Mouse (Mus musculus): ENCODE measurements around the gene Pitpnm2. TPM values are rescaled to one million over a fixed set of nuclear protein-coding genes. Genes with fewer than 3 reads are reported as not detected.

Gene Pitpnm2
- total RNA-seq, 2 experiments from 2014 or later, result 36.4 to 61.1 TPM

DNA sequence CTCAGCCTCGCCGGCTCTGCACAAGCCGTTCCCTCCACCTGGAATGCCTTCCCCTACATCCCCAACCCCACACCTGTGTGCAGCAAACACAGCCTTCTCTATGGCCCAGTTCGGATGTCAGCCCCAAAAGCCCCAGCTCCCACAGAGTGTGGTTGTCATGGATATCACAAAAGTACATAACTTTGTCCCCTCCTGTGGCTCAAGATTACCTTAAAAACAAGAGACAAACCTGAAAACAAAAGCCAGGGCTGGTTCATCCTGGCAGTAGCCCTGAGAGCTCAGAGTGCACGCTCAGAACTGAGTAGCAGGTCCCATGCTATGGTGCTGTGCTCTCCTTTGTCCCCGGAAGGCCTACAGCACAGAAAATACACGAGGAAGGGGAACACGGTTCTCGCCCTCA lies 44.3 kb downstream of the Pitpnm2 start:
- DNase-seq (ENCODE audit: low spot score in 2 of 2), result no peak

DNA sequence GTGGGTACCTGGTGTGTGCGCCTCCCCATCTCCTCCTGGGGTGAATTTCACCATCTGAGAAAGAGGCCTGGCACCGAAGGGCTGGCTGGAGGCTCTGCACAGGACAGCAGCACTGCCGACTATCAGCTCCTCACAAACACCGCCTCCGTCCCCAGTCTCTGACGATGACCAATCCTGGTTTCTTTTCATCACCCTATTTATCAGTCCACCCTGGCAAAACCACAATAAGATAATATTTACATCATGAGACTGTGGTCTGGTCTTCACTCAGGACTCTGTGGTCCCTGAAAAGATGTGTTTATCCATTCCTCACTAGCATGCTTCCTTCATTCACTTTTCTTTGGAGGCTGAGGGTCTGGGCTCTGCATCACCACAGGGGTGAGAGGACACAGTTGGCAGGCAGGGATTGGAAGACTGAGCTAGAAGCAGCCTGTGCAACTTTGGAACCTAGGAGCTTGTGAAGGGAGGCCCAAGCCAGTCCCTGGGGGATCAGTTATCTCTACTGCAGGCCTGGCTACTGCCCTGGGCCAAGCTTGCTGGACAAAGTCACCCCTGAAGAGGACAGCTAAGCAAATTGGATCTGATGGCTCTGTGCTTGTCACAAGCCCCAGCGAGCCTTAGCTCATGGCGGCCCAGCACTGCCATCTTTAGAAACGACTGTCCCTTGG lies 45.3 kb downstream of the Pitpnm2 start:
- no peak for DNase-seq (ENCODE audit: low spot score in 2 of 2)

DNA sequence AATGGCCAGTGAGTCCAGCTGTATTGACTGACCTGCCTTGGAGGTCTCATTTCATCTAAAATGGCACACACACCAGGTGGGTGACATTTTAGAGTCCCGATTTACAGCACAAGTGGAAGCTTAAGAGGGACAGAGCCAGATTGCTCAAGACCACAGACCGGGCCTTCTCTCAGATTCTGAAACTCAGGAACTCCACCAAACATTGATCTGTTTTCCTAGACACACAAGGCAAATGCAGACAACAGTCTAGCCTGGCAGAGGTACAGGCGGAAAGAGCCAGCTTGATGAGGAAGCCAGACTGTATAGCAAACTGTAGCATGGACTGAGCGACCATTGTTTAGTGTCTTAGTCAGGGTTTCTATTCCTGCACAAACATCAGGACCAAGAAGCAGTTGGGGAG lies 46.3 kb downstream of the Pitpnm2 start:
- no peak for DNase-seq (ENCODE audit: low spot score in 2 of 2)

DNA sequence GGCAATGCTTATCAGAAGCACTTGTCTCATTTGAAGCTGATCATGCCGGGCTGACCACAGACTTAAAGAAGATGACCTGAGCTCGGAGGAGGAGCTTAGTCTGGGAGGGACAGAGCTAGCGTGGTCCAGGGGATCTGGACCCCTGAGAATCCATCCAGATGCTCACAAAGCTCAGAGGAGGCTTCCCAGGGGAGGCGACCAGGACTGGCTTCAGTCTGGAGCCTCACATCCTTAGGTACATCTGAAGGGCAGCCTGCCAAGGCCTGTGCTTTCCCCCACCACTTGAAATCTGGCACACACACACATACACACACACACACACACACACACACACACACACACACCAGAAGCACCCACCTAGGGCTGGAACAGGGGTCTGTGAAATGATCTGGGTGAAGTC lies 47.5 kb downstream of the Pitpnm2 start:
- DNase-seq (ENCODE audit: low spot score in 2 of 2), result no peak

DNA sequence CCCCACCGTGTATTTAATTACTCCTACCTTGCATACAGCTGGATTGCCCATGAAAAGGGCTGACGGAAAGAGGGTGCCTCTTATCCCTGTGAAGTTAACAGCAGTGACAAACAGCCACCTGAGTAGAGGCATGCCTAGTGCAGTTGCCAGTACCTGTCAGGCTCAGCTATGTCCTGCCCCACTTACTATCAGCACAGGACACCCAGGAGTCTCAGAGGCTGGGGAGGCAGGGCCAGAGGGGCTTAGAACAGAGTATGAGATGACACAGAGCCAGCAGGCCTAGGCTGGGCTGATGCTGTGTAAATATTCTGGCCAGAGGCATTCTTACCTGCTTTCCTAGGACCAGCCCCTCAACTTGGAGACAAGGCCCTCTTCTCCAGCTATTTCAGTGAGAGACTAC lies 48.0 kb downstream of the Pitpnm2 start:
- DNase-seq (ENCODE audit: low spot score in 2 of 2), result no peak

DNA sequence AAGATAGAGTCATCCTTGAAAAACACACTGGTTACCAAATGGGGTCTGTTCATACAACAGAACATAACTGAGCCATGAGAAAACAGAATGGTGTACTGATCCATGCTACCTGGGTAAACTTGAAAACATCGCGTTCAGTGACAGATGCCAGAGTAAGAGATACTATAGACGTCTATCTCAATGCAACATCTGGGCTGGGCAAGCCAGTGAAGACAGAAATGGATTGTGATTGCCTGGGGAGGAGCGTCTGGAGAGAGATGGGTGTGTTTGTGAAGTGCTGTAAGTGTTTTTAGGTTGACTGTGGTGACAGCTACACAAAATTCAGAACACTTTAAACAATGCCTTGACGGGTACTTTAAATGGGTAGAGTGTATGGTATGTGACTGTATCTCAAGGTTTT lies 48.7 kb downstream of the Pitpnm2 start:
- no peak for DNase-seq (ENCODE audit: low spot score in 2 of 2)

DNA sequence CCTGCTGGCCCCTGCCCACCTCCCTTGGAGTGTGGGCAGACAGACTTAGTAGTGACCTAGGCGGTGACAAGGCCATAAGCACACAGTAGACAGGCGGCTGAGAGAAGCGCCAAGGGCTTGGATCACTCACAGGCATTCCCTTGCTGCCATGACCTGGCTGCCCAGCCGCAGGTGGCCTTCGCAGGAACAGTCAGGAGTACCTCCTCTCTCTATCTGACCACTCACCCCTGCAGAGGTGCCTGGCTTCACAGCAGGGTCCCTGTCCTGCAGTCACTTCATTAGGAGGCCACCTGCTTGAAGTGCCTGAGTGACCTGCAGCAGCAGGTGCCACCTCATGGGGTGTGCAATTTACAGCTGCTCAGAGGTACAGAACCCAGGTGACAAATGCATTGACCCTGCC lies 50.4 kb downstream of the Pitpnm2 start:
- no peak for DNase-seq (ENCODE audit: low spot score in 2 of 2)

DNA sequence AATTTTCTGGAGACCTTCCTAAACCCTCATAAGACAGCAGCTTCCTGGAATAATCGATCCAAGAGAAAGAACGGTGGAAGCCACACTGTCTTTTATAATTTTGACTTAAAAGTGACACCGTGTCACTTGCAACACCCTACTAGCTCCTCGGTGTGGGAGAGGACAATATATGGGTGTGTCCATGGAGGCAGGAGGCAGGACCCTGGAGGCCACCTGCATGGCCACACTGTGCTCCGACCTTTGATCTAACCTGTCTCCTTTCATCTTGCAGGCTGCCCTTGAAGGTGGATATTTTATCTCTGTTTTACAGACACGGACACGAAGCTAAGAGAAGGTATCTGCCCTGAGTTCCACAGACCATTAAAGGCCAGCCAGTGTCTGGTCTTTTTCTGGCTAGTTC lies 51.1 kb downstream of the Pitpnm2 start:
- DNase-seq (ENCODE audit: low spot score in 2 of 2), result no peak

DNA sequence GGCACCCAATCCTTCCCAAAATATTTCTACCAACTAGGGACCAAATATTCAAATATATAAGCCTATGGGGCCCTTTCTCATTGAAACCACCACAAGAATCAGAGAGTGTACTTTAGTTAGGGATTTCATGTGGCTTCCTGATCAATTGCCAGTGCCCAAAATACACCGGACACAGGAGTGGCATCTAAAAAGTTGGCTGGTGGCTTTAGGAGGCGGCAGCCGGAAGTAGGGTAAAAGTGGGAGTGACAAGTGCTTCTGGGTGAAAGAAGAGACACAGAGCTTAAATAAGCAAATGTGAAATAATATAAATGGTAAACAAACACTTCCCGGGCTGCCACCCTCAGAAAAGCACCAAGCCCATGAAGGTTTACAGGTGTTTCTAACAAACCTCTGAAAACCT lies 53.5 kb downstream of the Pitpnm2 start:
- DNase-seq (ENCODE audit: low spot score in 2 of 2), result no peak

DNA sequence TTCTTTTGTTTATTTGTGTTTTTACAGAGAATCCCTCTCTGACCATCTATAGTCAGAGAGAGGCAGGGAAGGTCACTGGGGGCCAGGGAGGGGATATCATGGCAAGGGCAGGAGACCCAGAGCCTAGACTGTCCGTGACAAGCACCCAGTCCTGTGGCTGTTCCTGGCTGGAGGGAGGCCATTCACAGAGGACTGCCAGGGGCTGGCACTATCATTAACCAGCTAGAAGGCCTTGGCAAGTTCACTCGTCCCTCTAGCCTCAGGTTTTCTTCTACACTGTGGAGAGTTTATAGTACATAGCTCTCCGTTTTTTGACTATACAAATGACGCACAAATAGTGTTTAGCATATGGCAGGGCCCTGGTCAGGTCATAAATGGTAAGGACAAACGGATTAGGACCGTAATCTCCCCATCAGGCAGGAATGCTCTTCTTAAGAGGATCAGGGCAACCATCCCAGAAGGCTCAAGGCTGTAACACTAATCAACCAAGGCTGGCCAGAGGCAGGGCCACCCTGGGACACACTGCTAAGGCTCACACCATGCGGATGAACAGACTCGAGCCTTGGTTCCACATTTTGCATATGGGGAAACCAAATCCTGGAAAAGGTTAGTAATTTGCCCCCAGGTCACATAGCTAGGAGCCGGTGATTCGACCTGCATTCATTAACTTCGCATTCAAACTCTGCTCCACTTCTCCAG lies 55.0 kb downstream of the Pitpnm2 start:
- DNase-seq (ENCODE audit: low spot score in 2 of 2), result no peak

DNA sequence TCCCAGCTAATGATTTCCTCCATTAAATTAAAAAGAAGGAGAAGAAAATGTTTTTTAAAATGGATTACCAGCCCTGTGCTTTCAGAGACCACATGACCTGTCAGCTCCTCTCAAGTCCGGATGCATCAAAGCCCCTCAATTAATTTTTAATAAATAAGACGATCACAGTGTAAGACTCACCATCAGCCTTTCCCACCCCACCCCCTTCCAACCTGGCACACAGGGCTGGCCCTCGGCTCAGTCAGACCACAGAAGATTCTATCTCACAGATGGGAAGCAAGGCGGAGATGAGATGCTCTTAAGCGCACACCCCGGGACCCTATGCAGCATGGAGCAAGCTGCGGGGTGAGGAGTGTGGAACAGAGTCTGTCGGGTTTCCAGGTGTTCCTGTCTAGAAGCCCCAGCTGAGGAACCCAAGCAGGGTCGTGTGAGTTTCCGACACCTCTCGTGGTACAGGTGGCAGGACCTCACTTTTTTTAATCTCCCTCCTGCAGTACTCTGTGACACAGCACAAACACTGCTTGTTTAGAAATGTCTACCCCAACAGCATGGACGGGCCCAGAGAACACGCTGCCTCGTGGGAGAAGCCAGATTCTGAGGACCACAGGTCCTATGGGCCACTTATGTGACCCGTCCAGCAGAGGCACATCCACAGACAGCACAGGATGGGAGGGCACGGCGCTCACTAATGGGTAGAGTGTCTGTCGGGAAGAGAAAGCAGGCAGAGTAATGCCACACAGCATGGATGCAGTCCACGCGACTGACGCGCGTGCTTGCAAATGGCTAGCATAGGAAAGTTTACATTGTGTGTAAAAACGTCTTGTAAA lies 56.1 kb downstream of the Pitpnm2 start:
- DNase-seq (ENCODE audit: low spot score in 2 of 2), result no peak

DNA sequence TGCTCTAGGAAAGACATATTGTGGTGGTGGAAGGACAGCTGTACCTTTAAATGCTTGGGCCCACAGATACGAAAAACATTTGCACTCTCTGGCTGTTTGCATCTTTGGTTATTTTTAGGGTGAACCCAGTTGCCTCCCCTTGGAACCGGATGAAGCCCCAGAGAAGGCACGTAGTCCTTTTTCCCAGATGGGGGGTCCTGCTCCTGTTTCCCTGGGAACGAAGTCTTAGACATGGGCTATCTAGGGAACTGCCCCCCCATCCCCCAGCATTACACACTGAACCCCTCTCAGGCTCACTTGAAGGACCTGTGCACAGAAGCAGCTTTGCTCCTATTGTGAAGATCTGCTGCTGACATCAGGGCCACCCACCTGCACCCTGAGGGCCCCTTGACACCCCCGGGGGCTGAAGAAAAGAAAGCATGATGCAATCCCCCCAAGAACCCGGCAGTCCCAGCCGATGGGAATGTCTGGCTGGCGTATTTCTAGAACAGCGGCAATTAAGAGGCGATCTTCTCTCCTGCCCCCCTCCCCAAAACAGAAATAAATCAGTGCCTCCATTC lies 56.8 kb downstream of the Pitpnm2 start:
- no peak for DNase-seq (ENCODE audit: low spot score in 2 of 2)

DNA sequence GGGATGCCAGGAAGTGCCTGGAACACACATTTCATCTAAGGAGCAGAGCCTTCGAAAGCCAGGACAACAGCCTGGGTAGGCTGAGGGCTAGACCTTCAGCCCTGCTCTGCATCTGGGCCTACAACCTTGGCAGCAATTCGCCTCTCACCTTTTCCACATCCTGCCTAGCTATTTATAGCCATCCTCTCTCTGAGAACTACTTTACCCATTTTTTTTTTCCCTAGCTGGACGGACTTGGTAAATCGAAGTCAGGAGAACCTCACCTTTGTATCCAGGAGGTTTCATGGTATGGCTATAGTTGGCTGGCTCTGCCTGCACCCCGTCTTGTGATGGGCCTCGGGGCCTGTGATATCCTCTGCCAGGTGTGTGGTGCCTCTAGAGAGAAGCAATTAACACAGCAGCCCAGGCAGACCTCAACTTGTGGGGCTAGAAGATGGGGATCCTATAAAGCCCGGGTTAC lies 57.3 kb downstream of the Pitpnm2 start:
- DNase-seq (ENCODE audit: low spot score in 2 of 2), result no peak

DNA sequence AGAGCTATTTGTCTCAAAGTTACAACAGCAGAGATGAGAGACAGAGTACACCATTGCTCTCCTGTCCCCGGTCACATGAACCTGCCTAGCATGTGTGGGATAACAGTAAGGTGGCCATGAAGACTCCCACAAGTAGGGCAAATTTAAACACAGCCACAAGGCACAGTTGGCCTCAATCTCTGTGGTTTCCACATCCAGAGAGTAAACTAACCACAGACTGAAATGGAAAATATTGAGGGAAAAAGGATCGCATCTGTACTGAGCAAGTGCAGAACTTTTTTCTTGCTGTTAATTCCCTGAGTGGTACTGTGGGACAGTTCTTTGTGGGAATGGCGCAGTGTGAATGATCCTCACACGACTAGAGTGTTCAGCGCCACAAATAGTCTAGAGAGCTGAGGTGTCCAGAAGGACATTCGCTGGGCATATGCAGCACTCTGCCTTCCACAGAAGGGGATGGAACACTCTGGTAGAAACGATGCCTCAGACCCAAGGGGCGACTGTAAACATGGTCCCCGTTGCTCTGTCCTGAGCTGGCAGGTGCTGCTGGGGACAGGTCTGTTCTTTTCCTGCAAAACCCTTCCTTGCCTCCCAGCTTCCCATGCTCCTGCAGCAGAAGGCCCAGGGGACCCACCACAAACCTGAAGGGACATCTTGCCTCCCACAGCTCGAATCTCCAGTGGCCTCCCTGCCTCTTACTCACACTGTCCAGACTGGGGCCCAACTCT lies 59.3 kb downstream of the Pitpnm2 start:
- no peak for DNase-seq (ENCODE audit: low spot score in 2 of 2)

DNA sequence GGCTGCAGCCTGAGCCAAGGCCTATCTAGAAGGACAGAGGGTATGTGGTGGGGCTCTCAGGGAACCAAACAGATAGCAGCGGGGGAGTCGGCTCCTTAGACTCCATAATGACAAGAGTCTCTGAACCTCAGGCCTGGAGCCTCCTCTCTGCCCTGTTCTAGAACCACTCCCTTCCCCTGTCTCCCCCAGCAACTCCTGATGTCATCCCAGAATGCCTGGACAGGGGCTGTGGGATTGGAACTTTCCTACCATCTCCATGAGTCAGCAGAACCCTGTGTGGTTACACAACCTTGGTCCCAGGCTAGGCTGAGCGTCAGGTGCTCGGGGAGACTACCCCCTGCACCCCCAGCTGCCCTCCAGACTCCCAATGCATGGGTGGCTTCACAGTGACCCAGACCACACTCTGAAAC lies 60.0 kb downstream of the Pitpnm2 start:
- DNase-seq (ENCODE audit: low spot score in 2 of 2), result no peak

DNA sequence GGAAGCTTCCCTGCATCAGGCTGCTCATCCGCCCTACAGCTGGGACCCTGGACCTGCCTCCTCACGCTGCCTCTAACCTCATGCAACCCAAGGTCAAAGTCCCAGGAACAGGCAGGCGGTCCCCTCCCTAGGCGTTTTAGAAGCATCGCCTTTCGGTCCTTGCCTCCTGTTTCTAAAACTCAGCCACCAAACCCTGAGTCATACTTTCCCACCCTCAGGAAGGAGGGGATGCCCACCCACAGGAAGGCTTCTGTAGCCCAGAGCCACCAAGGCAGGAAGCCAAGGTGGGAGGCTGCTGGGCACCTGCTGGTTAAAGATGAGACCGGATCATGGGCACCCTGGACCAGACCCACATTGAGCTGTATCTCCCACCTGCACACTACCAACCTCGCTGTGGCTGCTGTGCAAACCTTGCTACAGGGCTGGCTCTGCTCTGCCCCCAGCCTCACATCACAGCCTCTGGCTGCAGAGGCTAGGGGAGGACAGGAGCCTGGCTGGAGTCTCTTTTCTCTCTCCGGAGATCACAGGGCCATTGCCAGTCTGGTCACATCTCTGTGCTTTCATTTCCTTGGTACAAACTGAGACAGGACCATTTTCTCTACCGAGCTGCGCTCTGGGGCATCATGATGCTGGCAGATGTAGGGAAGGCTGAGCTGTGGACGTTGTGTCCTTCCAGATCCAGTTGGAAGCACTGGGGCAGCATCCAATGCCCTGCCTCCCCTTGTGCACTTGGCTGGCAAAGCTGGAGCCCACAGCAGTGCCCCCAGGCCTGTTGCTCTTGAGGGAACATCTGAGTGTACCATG lies 61.9 kb downstream of the Pitpnm2 start:
- DNase-seq (ENCODE audit: low spot score in 2 of 2), result no peak

DNA sequence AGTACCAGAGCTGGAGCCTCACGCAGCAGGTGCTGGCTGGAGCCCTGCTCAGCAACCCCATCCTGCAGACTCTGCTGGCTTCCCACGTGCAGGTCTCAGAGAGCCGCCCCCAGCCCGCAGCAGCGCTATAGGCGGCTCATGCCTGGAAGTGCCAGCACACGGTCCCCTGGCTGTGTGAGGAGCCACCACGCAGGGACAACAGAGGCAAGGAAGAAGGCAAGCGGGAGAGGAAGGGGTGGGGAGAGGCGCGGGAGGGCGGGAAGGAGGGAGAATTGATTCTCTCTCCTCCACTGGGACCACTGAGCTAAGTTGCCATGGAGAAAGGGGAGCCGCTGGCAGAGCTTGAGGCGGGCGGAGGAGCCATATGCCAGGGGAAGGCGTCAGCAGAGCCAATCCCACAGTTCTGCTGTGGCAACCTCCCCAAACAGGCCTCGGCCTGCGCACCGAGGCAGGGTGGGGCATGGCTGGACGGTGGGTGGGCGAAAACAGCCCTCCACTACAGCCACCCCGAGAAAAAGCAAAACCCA lies 62.5 kb downstream of the Pitpnm2 start:
- DNase-seq (ENCODE audit: low spot score in 2 of 2), result no peak

DNA sequence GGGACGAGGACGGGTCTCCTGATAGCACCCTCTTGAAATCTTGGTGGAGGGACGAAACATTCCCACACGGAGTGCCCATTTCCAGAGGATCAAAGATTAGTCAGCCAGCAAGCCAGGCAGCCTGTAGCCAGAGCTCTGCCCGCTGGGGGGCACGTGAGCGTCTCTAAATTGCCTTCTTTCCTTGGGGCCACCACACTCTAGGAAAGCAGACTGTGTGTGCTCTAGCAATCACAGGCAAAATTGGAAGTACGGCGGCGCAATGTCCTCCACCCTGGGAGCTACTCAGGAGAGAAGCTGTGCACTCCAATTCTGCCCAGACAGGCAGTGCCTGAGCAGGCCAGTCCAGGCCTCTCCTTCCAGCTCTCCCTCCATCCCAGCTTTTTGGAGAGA lies 63.1 kb downstream of the Pitpnm2 start:
- no peak for DNase-seq (ENCODE audit: low spot score in 2 of 2)

DNA sequence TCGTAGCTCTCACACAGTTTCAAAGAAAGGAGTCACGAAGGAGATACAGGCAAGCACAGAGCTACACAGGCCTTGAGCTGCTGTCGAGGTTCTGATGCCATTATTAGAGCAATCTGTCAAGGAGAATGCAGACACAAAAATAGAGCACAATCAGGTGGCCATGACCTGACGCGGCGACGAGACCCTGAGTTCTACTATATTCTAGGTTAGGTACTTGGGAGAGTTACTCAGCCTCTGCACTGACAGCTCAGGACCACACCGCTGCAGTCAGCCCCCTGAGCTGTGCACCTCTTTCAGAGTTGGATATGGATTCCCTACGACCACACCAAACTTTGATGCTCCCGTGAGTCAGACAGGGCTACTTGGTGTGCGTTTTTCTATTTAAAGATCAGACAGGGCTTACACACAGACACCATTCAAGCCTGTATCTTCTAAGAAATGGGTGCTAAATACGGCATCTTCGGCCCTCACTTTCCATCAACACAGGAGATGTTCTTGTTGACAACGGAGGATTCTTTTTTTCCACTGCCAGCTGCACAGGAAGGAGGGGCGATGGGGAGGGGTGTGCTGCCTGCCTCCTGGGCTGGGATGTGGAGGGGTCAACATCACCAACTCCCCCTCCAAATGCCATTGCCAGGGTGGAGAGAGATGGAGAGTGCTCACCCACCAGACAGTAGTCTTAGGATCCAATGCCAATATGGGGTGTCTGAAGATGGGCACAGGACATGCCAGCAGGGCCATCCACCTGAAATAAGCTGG lies 63.7 kb downstream of the Pitpnm2 start:
- DNase-seq (ENCODE audit: low spot score in 2 of 2), result no peak

All from adrenal gland, adult 18-20 months (tissue).